Mouse (Mus musculus): ENCODE measurements around the gene Gm45716.

Gm45716 gene

GRCm38 (mm10) chr11:90220022-90220645, 32.7 kb downstream of the Gm45716 start:
- DNase-seq = no peak

DNA sequence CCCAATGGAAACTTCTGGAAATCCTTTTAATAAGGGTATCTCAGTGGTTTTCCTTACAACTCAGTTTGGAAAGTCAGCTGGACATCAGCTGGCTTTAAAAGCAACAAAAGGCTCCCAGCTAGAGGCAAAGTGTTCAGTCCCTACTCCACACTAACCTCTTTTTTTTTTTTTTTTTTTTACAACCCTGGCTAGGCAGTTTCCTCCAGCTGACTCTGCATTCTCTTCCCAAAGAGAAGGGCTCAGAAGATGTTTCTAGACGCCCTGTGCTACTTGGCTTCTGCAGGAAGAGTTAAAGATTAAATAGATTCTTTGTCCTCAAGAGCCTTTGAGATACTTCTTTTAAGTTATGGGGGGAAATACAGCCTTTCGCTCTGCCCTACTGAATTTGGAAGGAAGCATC, 33.3 kb downstream of the Gm45716 start:
- DNase-seq = no peak

DNA sequence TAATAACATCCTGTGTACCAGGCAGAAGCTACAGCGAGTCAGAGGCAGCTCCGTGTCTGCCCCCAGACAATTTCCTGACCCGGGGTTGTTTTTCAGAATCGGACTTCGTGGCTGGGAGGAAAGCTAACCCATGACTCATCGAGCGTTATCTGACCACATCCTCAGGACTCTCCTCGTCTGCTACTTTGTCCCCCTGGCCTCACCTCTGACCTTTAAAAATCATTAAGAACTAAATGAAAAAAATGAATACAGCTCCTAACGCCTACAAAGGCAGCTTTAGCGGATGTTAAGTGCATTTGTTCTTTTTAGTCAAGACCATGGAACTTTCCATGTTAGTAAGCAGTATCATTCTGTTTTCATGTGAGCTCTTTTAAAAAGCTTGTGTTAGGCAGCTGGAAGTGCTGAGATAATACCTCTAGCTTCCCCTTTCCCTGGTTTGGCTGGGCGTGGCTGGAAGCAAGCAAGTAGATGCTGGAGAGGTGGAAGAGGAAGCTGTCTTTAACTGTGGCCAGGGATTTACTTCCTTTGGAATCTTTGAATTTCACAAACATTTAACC, 37.5 kb downstream of the Gm45716 start:
- no peak for DNase-seq

- no peak for DNase-seq
Observed at GRCm38 (mm10) chr11:90227000-90227922, 39.8 kb downstream of the Gm45716 start.

DNA sequence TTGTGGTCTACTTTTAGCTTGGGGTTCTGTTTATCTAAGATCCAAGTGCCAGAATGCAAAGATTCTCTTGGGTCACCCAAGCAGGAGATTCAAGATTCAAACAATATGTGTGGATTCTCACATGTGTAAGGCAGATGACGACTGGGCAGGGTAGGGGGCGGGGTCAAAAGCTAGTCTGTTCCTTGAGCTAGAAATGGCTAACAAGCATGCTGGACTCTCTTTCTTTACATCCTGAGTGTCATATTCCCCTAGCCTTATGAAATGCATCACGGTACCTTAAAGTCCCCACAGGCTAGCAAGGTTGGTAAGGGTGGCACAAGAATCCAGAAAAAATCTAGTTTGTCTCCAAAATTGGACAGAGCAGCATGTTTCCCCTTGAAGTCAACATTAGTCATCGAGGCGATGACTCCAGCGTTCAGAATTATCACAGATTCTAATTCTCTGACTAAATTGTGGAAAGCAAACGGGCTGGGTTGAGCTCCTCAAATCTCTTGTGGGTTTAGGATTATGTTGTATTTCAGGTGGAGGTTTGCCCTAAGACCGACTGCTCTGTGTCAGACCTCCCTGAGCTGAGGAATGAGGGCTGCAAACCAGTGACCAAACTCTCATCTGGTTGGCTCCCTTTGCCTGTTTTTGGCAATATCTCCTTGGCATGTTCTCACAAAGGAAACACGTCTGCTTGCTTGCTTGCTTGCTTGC, 40.9 kb downstream of the Gm45716 start:
- DNase-seq = no peak

GRCm38 (mm10) chr11:90229800-90230199, 42.3 kb downstream of the Gm45716 start:
- DNase-seq = no peak

- DNase-seq = no peak
Observed at GRCm38 (mm10) chr11:90230671-90231070, 43.2 kb downstream of the Gm45716 start.

DNA sequence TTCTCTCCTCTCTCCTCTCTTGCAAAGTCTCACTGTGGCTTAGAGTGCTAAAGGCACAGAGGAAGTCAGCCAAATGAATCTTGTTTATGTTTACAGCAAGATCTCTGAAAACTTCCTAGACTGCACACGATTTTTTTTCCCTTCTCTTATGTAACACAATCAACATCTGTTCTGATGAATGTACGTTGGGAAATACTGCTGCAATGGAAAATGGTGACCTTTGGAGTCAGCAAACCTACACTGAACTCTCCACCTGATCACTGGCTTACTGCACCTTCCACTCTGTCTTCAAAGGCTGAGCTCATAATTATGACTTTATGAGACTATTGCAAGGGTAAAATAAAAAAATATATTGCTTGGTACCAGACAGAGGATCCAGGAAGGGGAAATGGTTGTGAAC, 44.1 kb downstream of the Gm45716 start:
- no peak for DNase-seq

DNA sequence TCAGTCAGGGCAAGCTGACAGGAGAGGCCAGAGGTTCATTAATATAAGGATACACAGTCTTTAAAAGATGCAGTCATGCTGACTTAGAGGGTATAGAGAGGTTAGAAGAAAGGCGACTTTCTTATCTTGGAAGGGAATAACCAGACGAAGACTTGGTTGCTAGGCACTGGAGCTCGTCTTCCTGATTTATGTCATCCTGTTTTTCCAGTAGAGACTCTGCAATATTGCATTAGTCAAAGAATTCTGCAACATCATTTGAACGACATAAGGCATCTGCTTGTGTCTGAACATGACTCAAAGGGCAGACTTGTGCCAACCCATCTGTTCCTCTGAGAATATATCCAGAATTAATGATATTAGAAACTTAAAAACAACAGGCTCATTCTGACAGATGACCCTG, 45.2 kb downstream of the Gm45716 start:
- no peak for DNase-seq

DNA sequence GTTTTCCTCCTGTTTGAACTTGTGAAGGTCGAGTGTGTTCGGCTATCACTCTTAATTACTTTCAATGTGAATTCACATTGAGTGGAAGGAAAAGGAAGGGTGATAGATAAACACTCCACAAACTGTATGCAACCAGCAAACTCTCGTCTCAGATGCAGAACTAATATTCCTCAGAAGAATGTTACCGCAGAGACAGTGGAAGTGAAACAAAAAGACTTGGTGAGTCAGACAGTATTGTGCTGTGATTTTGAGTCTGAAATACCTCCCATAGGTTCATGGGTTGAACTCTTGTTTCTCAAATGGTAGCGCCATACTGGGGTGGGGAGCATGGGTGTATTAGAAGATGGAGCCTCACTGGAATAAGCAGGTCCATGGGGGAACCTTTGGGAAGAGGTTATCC, 47.7 kb downstream of the Gm45716 start:
- no peak for DNase-seq

DNA sequence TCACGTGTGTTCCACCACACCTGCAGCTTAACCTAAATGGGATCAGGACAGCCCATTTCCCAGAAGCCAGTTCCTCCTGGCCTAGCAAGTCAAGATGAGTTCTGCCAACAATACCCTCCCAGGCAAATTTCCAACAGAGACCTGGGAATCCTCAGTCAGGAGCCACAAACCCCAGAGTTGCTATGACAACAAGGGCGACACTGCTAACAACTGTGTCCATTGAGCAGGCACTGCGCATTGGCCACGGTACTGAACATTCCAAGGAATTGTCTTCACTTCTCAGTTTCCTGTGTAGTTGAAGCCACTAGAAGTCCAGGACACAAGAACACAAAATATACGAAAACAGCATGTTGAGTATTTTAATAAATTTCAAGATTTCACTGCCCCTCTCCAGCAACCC, 50.1 kb downstream of the Gm45716 start:
- DNase-seq = no peak

DNA sequence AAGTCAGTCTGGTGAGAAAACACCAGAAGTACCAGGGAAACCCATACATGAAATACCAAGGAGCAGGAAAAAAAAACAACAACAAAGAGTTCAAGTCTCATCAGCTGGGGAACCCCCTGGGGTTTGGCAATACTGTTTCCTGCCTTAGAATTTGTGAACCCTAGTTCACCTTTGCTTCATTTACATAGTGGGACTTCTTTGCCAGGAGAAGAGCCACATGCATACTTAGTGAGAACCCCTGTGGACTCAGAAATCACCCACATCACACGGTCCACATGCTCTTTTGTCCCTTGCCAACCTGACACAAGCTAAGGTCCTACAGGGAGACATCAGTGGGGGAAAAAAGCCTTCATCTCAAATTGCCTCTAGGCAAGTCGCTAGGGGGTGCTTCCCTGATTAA, 51.2 kb downstream of the Gm45716 start:
- DNase-seq = no peak

GRCm38 (mm10) chr11:90240652-90241330, 53.3 kb downstream of the Gm45716 start:
- no peak for DNase-seq

GRCm38 (mm10) chr11:90241874-90242273, 54.4 kb downstream of the Gm45716 start:
- no peak for DNase-seq

GRCm38 (mm10) chr11:90243300-90243699, 55.8 kb downstream of the Gm45716 start:
- no peak for DNase-seq

GRCm38 (mm10) chr11:90245630-90246029, 58.1 kb downstream of the Gm45716 start:
- no peak for DNase-seq

DNA sequence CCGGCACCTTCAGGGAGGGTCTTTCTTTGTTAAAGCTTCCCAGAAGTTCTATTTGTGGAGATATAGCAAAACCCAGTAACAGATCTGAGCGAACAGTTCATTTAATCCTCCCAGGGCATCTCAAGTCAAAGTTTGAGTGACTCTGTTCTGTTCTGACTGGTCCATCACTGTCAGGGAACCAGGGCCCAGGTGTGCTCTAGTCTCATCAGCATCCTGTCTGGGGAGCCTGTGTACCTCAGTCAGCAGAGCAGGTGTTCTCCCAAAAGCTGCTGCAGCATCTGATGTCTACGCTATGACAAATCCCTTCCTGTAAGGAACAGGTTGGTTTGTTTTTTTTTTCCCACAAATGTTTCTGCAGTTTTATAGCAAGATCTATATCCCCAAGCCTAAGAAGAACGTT, 59.2 kb downstream of the Gm45716 start:
- DNase-seq = no peak

GRCm38 (mm10) chr11:90247793-90248192, 60.3 kb downstream of the Gm45716 start:
- no peak for DNase-seq

GRCm38 (mm10) chr11:90249025-90249650, 61.7 kb downstream of the Gm45716 start, which contains the start of gene Mmd:
Gene Mmd, plus strand, starts transcription at chr11:90249456.
- DNase-seq = peak; percentile 99

DNA sequence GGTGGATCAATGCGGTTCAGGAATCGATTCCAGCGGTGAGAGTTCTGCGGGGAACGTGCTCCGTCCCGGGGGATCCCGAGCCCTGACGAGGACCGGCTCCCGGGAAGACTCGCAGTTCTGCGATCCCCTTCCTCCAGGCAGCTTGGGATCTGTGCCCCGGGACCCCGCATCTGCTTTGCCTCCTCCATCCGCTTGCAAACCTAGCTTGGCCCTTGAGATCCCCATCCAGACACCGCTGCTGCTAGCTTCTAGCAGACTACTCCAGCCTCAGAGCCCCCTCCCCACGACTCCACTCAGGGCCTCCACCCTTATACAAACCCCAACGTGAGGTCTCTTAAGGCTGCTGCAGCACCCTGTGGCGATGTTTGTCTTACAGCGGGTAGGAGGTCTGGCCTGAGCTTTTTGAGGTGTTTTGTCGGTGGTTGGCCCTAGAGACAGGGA, 62.2 kb downstream of the Gm45716 start:
- peak in 1 of 2 experiments; percentile 54 for DNase-seq

DNA sequence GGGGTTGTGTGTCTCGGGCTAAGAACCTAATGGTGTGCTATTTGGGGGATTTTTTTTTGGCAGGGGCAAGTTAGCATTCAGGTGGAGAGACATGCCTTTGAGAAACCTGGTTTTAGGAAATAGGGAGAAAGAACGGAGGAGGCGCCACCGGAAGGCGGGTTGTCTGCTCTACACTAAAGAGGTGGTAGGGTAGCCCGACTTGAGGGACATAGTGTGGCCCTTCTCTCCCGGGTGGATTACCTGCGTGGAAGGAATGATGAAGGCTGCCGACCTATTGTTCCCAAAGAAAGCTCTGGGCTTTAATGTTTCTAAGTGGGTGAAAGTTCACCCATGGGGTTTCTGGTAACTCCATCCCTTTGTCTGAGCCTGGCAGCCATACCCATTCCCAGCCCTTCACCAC, 62.7 kb downstream of the Gm45716 start:
- DNase-seq = peak; percentile 24 to 41

DNA sequence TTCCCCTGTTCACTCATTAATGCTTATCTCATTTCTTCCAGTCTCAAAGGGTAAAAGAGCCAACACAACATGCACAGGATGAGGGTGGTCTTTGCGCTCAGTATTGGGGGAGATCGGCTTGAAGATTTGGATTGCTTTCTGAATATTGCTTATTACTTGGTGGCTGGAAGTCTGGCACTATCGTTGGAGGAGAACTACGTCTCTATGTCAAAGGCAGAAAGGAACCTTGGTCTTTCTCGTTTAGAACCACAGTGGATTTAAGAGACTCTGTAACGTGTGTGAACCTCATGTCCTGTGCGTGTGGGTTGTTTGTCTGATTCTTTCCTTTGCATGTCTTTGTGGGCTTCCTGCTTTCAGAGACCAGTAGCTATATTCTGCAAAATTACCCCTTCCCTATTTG, 63.2 kb downstream of the Gm45716 start:
- DNase-seq = no peak
